Mouse (Mus musculus) kidney, adult 2 months (tissue): Measurements from ENCODE around the gene Crb3.

Experiments
- CTCF ChIP-seq: fragments of 200-500 bp; conservative IDR thresholded peaks from 2 replicates; pipeline ENCODE4 v1.5.1; 2011; ENCODE audit warnings: low read depth, mild to moderate bottlenecking, control low read depth, low read length, moderate library complexity, mixed read lengths; ENCODE audit not compliant: insufficient read depth, insufficient read length
- POLR2A ChIP-seq: fragments of 200-500 bp; IDR thresholded peaks from one replicate; pipeline ENCODE4 v1.6.1; 2011; ENCODE audit warnings: low read depth, low read length, control low read depth

DNA sequence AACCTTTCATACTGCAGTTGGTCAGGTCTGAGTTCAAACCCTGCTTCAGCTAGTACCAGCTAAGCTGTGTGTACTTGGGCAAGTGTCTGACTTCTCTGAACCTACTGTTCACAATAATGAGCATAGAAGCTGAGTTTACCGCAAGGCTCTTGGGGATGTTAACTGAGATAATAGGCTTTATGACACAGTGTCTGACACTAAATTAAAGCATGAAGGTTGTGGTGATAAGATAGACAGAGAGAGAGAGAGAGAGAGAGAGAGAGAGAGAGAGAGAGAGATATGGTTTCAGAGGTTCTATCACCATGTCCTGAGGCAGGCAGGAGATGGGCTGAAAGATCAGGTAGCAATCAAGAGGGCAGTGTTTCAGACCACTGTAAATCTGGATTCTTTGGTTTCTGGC lies 51.1 kb downstream of the Crb3 start:
- TF ChIP-seq CTCF (no peak), POLR2A (no peak)
